Mouse (Mus musculus): Measurements from ENCODE around the gene Nap1l4. TPM values are rescaled to one million over a fixed set of nuclear protein-coding genes. Genes with fewer than 3 reads are reported as not detected.
"Not testable (repeated sequence)": the region's sequence is repeated elsewhere in the genome, so short reads cannot be mapped to it uniquely, and the experiment has no call there.

Nap1l4 gene
- polyA plus RNA-seq, 1 experiment from 2014 or later, result 192 TPM

DNA sequence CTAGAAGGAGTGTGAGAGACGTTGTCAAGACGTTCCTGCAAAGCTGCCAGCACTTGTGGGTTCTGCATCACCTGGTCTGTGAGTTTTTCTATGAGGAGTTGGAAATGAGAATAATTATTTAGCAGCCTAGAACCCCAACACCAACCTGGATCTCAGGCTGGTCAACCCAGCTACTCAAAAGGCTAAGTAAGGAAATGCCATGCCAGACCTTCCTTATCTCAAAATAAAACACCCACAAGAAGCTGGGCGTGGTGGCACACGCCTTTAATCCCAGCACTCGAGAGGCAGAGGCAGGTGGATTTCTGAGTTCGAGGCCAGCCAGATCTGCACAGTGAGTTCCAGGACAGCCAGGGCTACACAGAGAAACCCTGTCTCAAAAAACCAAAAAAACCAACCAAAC lies 10.7 kb downstream of the Nap1l4 start:
- H3K4me1 ChIP-seq (ENCODE audit: control insufficient read depth, insufficient read depth, low read length); ATAC-seq; H3K4me3 ChIP-seq (ENCODE audit: low read length); H3K27me3 ChIP-seq (replicated peaks; ENCODE audit: control insufficient read depth, insufficient read depth, low read length); H3K27ac ChIP-seq (ENCODE audit: low read length); H3K9ac ChIP-seq (ENCODE audit: low read depth, low read length); H3K9me3 ChIP-seq (ENCODE audit: control insufficient read depth, low read length); H3K4me2 ChIP-seq (ENCODE audit: low read depth, low read length): not testable (repeated sequence)
- H3K36me3 ChIP-seq (ENCODE audit: control insufficient read depth, insufficient read depth, low read length), result peaks cover 18% of the 10 kb centered on the region
- 82% methylated on average over 6 of the region's 6 CpGs for WGBS

DNA sequence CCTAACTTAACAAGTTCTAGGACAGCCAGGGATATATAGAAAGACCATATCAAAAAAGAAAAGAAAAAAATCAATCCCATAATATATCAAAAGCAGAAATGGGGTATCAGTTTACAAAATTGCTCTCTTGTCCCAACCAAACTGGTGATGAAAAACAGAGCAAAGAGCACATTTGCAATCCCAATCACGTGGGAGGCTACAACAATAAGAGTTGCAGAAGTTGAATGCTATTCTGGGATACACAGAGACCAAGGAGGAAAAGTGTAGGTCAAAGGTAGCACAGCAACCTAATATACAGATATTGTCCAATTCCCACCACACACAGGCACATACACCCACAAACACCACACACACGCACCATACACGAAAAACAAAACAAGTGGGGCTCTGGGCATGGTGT lies 12.7 kb downstream of the Nap1l4 start:
- Histone ChIP-seq H3K4me1 (ENCODE audit: control insufficient read depth, insufficient read depth, low read length) (no peaks in the 10 kb centered on the region), H3K36me3 (ENCODE audit: control insufficient read depth, insufficient read depth, low read length) (peaks cover 23% of the 10 kb centered on the region)
- WGBS, result 82% methylated on average over 3 of the region's 3 CpGs

GRCm38 (mm10) chr7:143533284-143533683 lies 15.6 kb downstream of the Nap1l4 start:
- Histone ChIP-seq H3K9me3 (ENCODE audit: control insufficient read depth, low read length) (no peaks in the 10 kb centered on the region), H3K4me2 (ENCODE audit: low read depth, low read length) (no peak overlapping the region), H3K4me1 (ENCODE audit: control insufficient read depth, insufficient read depth, low read length) (no peaks in the 10 kb centered on the region), H3K27ac (ENCODE audit: low read length) (no peak overlapping the region), H3K9ac (ENCODE audit: low read depth, low read length) (no peak overlapping the region), H3K36me3 (ENCODE audit: control insufficient read depth, insufficient read depth, low read length) (peaks cover 29% of the 10 kb centered on the region), H3K27me3 (replicated peaks; ENCODE audit: control insufficient read depth, insufficient read depth, low read length) (no peaks in the 10 kb centered on the region), H3K4me3 (ENCODE audit: low read length) (no peak overlapping the region)
- 76% methylated on average over 2 of the region's 2 CpGs for WGBS
- no peak for ATAC-seq

More for the DNA sequence above, 12.7 kb downstream of the Nap1l4 start:
- H3K9me3 ChIP-seq (ENCODE audit: control insufficient read depth, low read length), result no peaks in the 10 kb centered on the region
- no peak overlapping the region for H3K4me3 ChIP-seq (ENCODE audit: low read length)
- H3K27ac ChIP-seq (ENCODE audit: low read length), result no peak overlapping the region
- no peak overlapping the region for H3K9ac ChIP-seq (ENCODE audit: low read depth, low read length)
- ATAC-seq, result no peak
- H3K4me2 ChIP-seq (ENCODE audit: low read depth, low read length), result no peak overlapping the region
- H3K27me3 ChIP-seq (replicated peaks; ENCODE audit: control insufficient read depth, insufficient read depth, low read length), result no peaks in the 10 kb centered on the region

GRCm38 (mm10) chr7:143532410-143532809 lies 16.5 kb downstream of the Nap1l4 start:
- Histone ChIP-seq H3K4me3 (ENCODE audit: low read length) (no peak overlapping the region), H3K36me3 (ENCODE audit: control insufficient read depth, insufficient read depth, low read length) (peaks cover 29% of the 10 kb centered on the region), H3K9ac (ENCODE audit: low read depth, low read length) (no peak overlapping the region), H3K4me1 (ENCODE audit: control insufficient read depth, insufficient read depth, low read length) (no peaks in the 10 kb centered on the region), H3K9me3 (ENCODE audit: control insufficient read depth, low read length) (no peaks in the 10 kb centered on the region), H3K27me3 (replicated peaks; ENCODE audit: control insufficient read depth, insufficient read depth, low read length) (no peaks in the 10 kb centered on the region), H3K27ac (ENCODE audit: low read length) (no peak overlapping the region), H3K4me2 (ENCODE audit: low read depth, low read length) (no peak overlapping the region)
- ATAC-seq, result no peak
- 91% methylated on average over 1 of the region's 1 CpGs for WGBS

GRCm38 (mm10) chr7:143519333-143519732 lies 29.6 kb downstream of the Nap1l4 start:
- no peak overlapping the region for H3K27ac ChIP-seq (ENCODE audit: low read length)
- ATAC-seq, result no peak
- H3K4me3 ChIP-seq (ENCODE audit: low read length), result no peak overlapping the region
- no peak overlapping the region for H3K9ac ChIP-seq (ENCODE audit: low read depth, low read length)
- no peaks in the 10 kb centered on the region for H3K9me3 ChIP-seq (ENCODE audit: control insufficient read depth, low read length)
- H3K27me3 ChIP-seq (replicated peaks; ENCODE audit: control insufficient read depth, insufficient read depth, low read length), result no peaks in the 10 kb centered on the region
- peaks cover 50% of the 10 kb centered on the region for H3K36me3 ChIP-seq (ENCODE audit: control insufficient read depth, insufficient read depth, low read length)
- no peak overlapping the region for H3K4me2 ChIP-seq (ENCODE audit: low read depth, low read length)
- WGBS, result 71% methylated on average over 4 of the region's 4 CpGs
- H3K4me1 ChIP-seq (ENCODE audit: control insufficient read depth, insufficient read depth, low read length), result no peaks in the 10 kb centered on the region

- H3K4me3 ChIP-seq (ENCODE audit: low read length), result no peak overlapping the region
- H3K27me3 ChIP-seq (replicated peaks; ENCODE audit: control insufficient read depth, insufficient read depth, low read length), result no peaks in the 10 kb centered on the region
- peaks cover 30% of the 10 kb centered on the region for H3K36me3 ChIP-seq (ENCODE audit: control insufficient read depth, insufficient read depth, low read length)
- H3K9me3 ChIP-seq (ENCODE audit: control insufficient read depth, low read length), result no peaks in the 10 kb centered on the region
- no peak overlapping the region for H3K9ac ChIP-seq (ENCODE audit: low read depth, low read length)
- H3K27ac ChIP-seq (ENCODE audit: low read length), result no peak overlapping the region
- ATAC-seq, result no peak
- H3K4me1 ChIP-seq (ENCODE audit: control insufficient read depth, insufficient read depth, low read length), result no peaks in the 10 kb centered on the region
- WGBS, result 97% methylated on average over 4 of the region's 4 CpGs
- no peak overlapping the region for H3K4me2 ChIP-seq (ENCODE audit: low read depth, low read length)
Measured at GRCm38 (mm10) chr7:143514416-143514768, 34.5 kb downstream of the Nap1l4 start.

- Histone ChIP-seq H3K4me3 (ENCODE audit: low read length) (no peak overlapping the region), H3K9ac (ENCODE audit: low read depth, low read length) (no peak overlapping the region), H3K36me3 (ENCODE audit: control insufficient read depth, insufficient read depth, low read length) (peaks cover 26% of the 10 kb centered on the region), H3K9me3 (ENCODE audit: control insufficient read depth, low read length) (no peaks in the 10 kb centered on the region), H3K4me1 (ENCODE audit: control insufficient read depth, insufficient read depth, low read length) (no peaks in the 10 kb centered on the region), H3K27ac (ENCODE audit: low read length) (no peak overlapping the region), H3K27me3 (replicated peaks; ENCODE audit: control insufficient read depth, insufficient read depth, low read length) (no peaks in the 10 kb centered on the region), H3K4me2 (ENCODE audit: low read depth, low read length) (no peak overlapping the region)
- ATAC-seq, result no peak
- WGBS, result 86% methylated on average over 10 of the region's 10 CpGs
Measured at GRCm38 (mm10) chr7:143513763-143514415, 35.0 kb downstream of the Nap1l4 start.

DNA sequence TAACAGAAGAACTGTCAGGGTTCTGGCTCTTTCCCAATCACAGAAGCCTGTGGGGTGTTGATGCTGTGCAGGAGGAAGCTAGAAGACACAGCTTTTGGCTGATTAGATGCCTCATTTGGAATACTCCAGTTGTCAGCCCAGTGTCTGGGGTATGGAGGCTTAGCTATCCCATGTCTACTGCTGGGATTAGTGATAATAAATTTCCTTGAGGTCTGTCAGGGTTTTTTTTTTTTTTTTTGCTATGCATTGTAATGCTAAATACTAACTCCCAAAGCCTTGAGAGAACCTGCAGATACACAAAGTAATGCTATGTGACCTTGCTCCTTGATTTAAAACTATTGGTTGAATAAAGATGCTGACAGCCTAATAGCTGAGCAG lies 37.6 kb downstream of the Nap1l4 start:
- peaks cover 11% of the 10 kb centered on the region; the same call in 1 of the 2 replicates for H3K36me3 ChIP-seq (ENCODE audit: control insufficient read depth, insufficient read depth, low read length)
- no peak overlapping the region for H3K9ac ChIP-seq (ENCODE audit: low read depth, low read length)
- no peaks in the 10 kb centered on the region for H3K27me3 ChIP-seq (replicated peaks; ENCODE audit: control insufficient read depth, insufficient read depth, low read length)
- no peak for ATAC-seq
- H3K9me3 ChIP-seq (ENCODE audit: control insufficient read depth, low read length), result no peaks in the 10 kb centered on the region
- H3K4me1 ChIP-seq (ENCODE audit: control insufficient read depth, insufficient read depth, low read length), result no peaks in the 10 kb centered on the region
- no peak overlapping the region for H3K4me2 ChIP-seq (ENCODE audit: low read depth, low read length)
- no peak overlapping the region for H3K27ac ChIP-seq (ENCODE audit: low read length)
- H3K4me3 ChIP-seq (ENCODE audit: low read length), result no peak overlapping the region

- Histone ChIP-seq H3K4me1 (ENCODE audit: control insufficient read depth, insufficient read depth, low read length) (no peaks in the 10 kb centered on the region), H3K4me3 (ENCODE audit: low read length) (no peak overlapping the region), H3K27me3 (replicated peaks; ENCODE audit: control insufficient read depth, insufficient read depth, low read length) (no peaks in the 10 kb centered on the region), H3K36me3 (ENCODE audit: control insufficient read depth, insufficient read depth, low read length) (peaks cover 8% of the 10 kb centered on the region; the same call in 1 of the 2 replicates), H3K9ac (ENCODE audit: low read depth, low read length) (no peak overlapping the region), H3K9me3 (ENCODE audit: control insufficient read depth, low read length) (no peaks in the 10 kb centered on the region), H3K27ac (ENCODE audit: low read length) (no peak overlapping the region), H3K4me2 (ENCODE audit: low read depth, low read length) (no peak overlapping the region)
- WGBS, result 83% methylated on average over 3 of the region's 3 CpGs
- ATAC-seq, result no peak
Measured at GRCm38 (mm10) chr7:143510593-143511334, 38.1 kb downstream of the Nap1l4 start.

Data from intestine, embryonic 16.5 days (tissue).